Mouse (Mus musculus) small intestine, adult 2 months (tissue): ENCODE measurements around the gene Gtf2e1. TPM values are rescaled to one million over a fixed set of nuclear protein-coding genes. Genes with fewer than 3 reads are reported as not detected.
A peak's percentile ranks its signal among the peaks of the same experiment; 100 is the strongest.

Source experiments
- H3K27ac ChIP-seq: fragments of 200-500 bp; 2 replicates; pipeline ENCODE4 v1.5.1; 2012; ENCODE audit warnings: low read depth, low read length, control low read depth, inconsistent platforms; ENCODE audit not compliant: insufficient read depth
- H3K27me3 ChIP-seq: fragments of 200-500 bp; 2 replicates; pipeline ENCODE4 v1.6.1; 2012; ENCODE audit warnings: mild to moderate bottlenecking, moderate library complexity, low read length, inconsistent platforms; ENCODE audit not compliant: control insufficient read depth, insufficient read depth
- H3K36me3 ChIP-seq: fragments of 200-500 bp; 2 replicates; pipeline ENCODE4 v1.6.1; 2012; ENCODE audit warnings: mild to moderate bottlenecking, low read length, control low read depth, inconsistent platforms; ENCODE audit not compliant: control insufficient read depth, insufficient read depth
- H3K4me1 ChIP-seq: fragments of 200-500 bp; 2 replicates; pipeline ENCODE4 v1.6.1; 2012; ENCODE audit warnings: low read length, inconsistent platforms, mixed read lengths; ENCODE audit not compliant: control insufficient read depth, insufficient read depth, insufficient read length
- H3K4me3 ChIP-seq: fragments of 200-500 bp; 2 replicates; pipeline ENCODE4 v1.5.1; 2012; ENCODE audit warnings: low read depth, mild to moderate bottlenecking, control low read depth, inconsistent platforms, low read length, moderate library complexity
- CTCF ChIP-seq: fragments of 200-500 bp; IDR thresholded peaks from 2 replicates; pipeline ENCODE4 v1.5.1; 2012; ENCODE audit warnings: low read depth, mild to moderate bottlenecking, control low read depth, inconsistent platforms, low read length, moderate library complexity, mixed read lengths; ENCODE audit not compliant: insufficient replicate concordance, insufficient read length; ENCODE audit errors: extremely low read depth
- POLR2A ChIP-seq: fragments of 200-500 bp; IDR thresholded peaks from 2 replicates; pipeline ENCODE4 v1.6.1; 2012; ENCODE audit warnings: low read depth, mild to moderate bottlenecking, control low read depth, inconsistent platforms, low read length, moderate library complexity
- WGBS: fragments of 180-500 bp; shearing (Covaris S2); methylation state at CpG from one replicate; pipeline ENCODE4 v1.1.7; 2018; 5-methylcytosine and 5-hydroxymethylcytosine counted together
- polyA plus RNA-seq: library from polyadenylated mRNA; depleted of rRNA; stranded (reverse); fragments of >200 nt; gene quantifications from 2 replicates; pipeline ENCODE4 v1.2.3, GENCODE M21; 2012

Gtf2e1 gene
- polyA plus RNA-seq, 1 experiment, result 1.6 TPM

- Histone ChIP-seq H3K27ac (no peak overlapping the region), H3K4me1 (no peaks in the 10 kb centered on the region), H3K4me3 (no peak overlapping the region), H3K36me3 (peaks cover 3% of the 10 kb centered on the region; the same call in 1 of the 2 replicates), H3K27me3 (no peaks in the 10 kb centered on the region)
- 74% methylated on average over 3 of the region's 3 CpGs for WGBS
- TF ChIP-seq CTCF, result no peak
- no peak for TF ChIP-seq POLR2A
Observed at GRCm38 (mm10) chr16:37550266-37550665, 10.7 kb upstream of the Gtf2e1 start.

GRCm38 (mm10) chr16:37546312-37546711, 6.7 kb upstream of the Gtf2e1 start:
- Histone ChIP-seq H3K27me3 (no peaks in the 10 kb centered on the region), H3K27ac (no peak overlapping the region), H3K36me3 (peaks cover 11% of the 10 kb centered on the region), H3K4me1 (no peaks in the 10 kb centered on the region), H3K4me3 (no peak overlapping the region)
- no peak for TF ChIP-seq POLR2A
- TF ChIP-seq CTCF, result no peak
- WGBS, result 75% methylated on average over 5 of the region's 5 CpGs

DNA sequence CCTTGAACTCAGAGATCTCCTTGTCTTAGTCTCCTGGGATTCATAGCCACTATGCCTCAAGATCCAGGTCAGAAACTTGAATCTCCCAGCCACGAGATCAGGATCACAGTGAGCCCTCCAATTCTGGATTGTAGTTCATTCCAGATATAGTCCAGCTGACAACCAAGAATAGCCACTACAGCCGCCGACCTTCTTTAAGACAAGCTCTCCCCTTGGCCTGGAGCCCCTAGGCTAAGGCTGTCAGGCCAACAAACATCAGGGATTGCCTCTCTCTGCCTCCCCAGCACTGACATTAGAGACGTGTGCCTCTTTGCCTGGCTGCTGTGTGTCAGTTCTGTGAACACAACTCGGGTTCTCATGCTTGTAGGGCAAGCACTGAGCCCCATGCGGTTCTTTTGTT, 1.2 kb upstream of the Gtf2e1 start:
- Histone ChIP-seq H3K27me3 (no peaks in the 10 kb centered on the region), H3K36me3 (peaks cover 8% of the 10 kb centered on the region), H3K4me1 (peaks cover 3% of the 10 kb centered on the region), H3K4me3 (peak overlapping the region; percentile 11; the same call in 1 of the 2 replicates), H3K27ac (no peak overlapping the region)
- 83% methylated on average over 6 of the region's 6 CpGs for WGBS
- TF ChIP-seq CTCF (no peak), POLR2A (no peak)

DNA sequence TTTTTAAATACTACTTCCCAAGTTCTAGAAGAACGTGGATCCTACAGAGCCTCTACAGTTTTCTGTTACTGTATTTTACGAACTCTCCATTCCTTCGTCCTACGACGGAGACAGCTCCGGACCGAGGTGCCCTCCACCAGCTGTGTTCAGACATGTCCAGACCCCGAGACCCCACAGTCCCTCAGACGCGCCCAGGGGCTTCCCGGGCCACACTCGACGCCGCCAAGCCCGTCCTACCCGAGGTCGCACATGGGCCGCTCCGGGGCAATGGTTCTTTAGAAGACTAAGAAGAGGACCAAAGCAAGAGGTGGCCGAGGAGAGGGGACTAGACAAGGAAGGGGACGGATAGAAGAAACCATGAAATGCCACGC, 364 bp downstream of the Gtf2e1 start:
- WGBS, result under 1% methylated on average over 22 of the region's 22 CpGs
- Histone ChIP-seq H3K27ac (0 out of 2 replicates have a peak overlapping the region, but pooled peaks have one; percentile 39), H3K36me3 (peaks cover 15% of the 10 kb centered on the region), H3K4me3 (peak overlapping the region; percentile 77), H3K4me1 (peaks cover 8% of the 10 kb centered on the region), H3K27me3 (no peaks in the 10 kb centered on the region)
- TF ChIP-seq POLR2A (no peak), CTCF (no peak)

DNA sequence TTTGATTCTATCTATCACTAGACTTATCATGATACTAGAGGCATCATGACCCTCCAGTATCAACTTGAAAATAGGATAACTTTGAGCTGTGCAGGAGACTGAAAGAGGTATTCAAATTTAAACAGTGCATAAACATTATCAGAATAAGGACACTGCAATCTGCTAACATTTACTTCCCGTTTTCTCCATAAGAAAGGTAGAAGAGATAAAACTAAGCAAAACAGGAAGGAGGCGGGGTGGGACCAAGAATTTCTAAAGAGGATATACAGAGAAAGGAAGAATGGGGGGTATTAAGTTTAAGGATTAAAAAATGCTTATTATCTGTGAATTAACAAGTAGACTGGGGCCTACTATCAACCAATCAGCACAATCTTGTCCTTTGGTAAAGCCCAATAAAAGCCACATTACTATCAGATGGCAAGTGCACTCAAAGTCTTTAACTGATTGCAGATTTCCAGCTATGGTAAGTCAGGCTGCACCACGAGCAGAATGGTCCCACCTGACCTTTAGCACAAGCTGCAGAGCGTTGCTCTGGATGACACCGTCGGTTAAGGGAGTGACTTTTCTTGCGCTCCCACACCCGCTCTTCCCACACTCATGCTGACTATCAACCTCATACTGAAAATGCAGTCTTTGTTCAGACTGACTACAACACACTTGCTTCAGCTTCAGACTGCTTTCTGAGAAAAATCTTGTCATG, 6.1 kb downstream of the Gtf2e1 start:
- H3K4me1 ChIP-seq, result peaks cover 9% of the 10 kb centered on the region
- H3K27me3 ChIP-seq, result no peaks in the 10 kb centered on the region
- H3K27ac ChIP-seq, result peak overlapping the region; percentile 61
- H3K36me3 ChIP-seq, result peaks cover 7% of the 10 kb centered on the region
- WGBS, result 47% methylated on average over 8 of the region's 8 CpGs
- H3K4me3 ChIP-seq, result no peak overlapping the region
- TF ChIP-seq POLR2A (no peak), CTCF (no peak)

GRCm38 (mm10) chr16:37532046-37532445, 7.5 kb downstream of the Gtf2e1 start:
- Histone ChIP-seq H3K27me3 (no peaks in the 10 kb centered on the region), H3K4me1 (peaks cover 9% of the 10 kb centered on the region), H3K27ac (no peak overlapping the region), H3K4me3 (no peak overlapping the region), H3K36me3 (peaks cover 7% of the 10 kb centered on the region)
- WGBS, result 87% methylated on average over 1 of the region's 1 CpGs
- TF ChIP-seq POLR2A (no peak), CTCF (no peak)

- H3K4me1 ChIP-seq, result peaks cover 9% of the 10 kb centered on the region
- no peak for TF ChIP-seq POLR2A
- TF ChIP-seq CTCF, result no peak
- H3K36me3 ChIP-seq, result peaks cover 3% of the 10 kb centered on the region
- 80% methylated on average over 6 of the region's 6 CpGs for WGBS
- no peaks in the 10 kb centered on the region for H3K27me3 ChIP-seq
- H3K4me3 ChIP-seq, result no peak overlapping the region
- H3K27ac ChIP-seq, result no peak overlapping the region
Observed at GRCm38 (mm10) chr16:37530170-37530569, 9.4 kb downstream of the Gtf2e1 start.

DNA sequence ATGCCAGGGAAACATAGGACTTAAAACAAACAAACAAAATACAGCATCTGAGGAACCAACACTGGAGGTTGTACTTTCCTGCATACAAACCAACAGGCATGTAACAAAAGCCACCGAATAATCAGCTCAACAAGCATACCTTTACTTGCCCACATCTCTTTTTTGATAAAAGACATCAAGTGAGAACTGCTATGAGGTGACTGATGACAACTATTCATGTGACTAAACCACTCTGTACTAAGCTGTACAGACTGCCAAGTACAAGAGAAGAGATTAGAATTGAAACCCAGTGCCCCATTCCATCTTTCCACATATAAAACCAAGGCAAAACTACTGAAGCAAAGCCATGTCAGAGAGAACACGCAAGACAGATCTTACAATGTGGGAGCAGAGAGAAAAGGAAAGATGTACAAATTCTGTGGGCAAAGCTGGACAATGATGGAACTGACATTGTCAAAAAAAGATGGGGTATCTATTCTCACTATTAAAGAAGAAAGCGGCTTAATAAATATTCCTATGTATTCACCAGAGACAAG, 12.8 kb downstream of the Gtf2e1 start:
- TF ChIP-seq CTCF (no peak), POLR2A (no peak)
- no peak overlapping the region for H3K4me3 ChIP-seq
- H3K27me3 ChIP-seq, result no peaks in the 10 kb centered on the region
- no peaks in the 10 kb centered on the region; the same call in 1 of the 2 replicates for H3K4me1 ChIP-seq
- 95% methylated on average over 3 of the region's 3 CpGs for WGBS
- H3K36me3 ChIP-seq, result peaks cover 11% of the 10 kb centered on the region
- H3K27ac ChIP-seq, result no peak overlapping the region
